Mouse (Mus musculus) heart, embryonic 13.5 days (tissue): ENCODE measurements at regions not wholly inside any gene's neighbourhood (a gene's known extent, or its start where the extent isn't known, plus 50 kb on each side); places are given as distances from the start of the nearest gene placed in this dataset.
A peak's percentile ranks its signal among the peaks of the same experiment; 100 is the strongest.

ENCODE experiments used
- ATAC-seq: fragments of 200-750 bp; cut with Nextera tagmentation; 2 replicates; pipeline ENCODE4 v1.8.0; 2017; ENCODE audit warnings: moderate TSS enrichment; ENCODE audit not compliant: insufficient number of reproducible peaks, low FRiP score, low TSS enrichment; ENCODE audit errors: extremely low read depth
- H3K27ac ChIP-seq: fragments of 300-500 bp; sonication (generic); replicated peaks from 2 replicates; pipeline ENCODE4 v1.5.1; 2015; ENCODE audit warnings: moderate library complexity, mild to moderate bottlenecking, inconsistent platforms
- H3K27me3 ChIP-seq: fragments of 300-500 bp; sonication (generic); replicated peaks from 2 replicates; pipeline ENCODE4 v1.6.1; 2015; ENCODE audit warnings: mild to moderate bottlenecking, inconsistent platforms
- H3K36me3 ChIP-seq: fragments of 300-500 bp; sonication (generic); 2 replicates; pipeline ENCODE4 v1.6.1; 2015; ENCODE audit warnings: mild to moderate bottlenecking, inconsistent platforms
- H3K4me1 ChIP-seq: fragments of 300-500 bp; sonication (generic); 2 replicates; pipeline ENCODE4 v1.6.1; 2015; ENCODE audit warnings: inconsistent platforms
- H3K4me2 ChIP-seq: fragments of 300-500 bp; sonication (generic); 2 replicates; pipeline ENCODE4 v1.6.1; 2015; ENCODE audit warnings: inconsistent platforms, mild to moderate bottlenecking, moderate library complexity
- H3K4me3 ChIP-seq: fragments of 300-500 bp; sonication (generic); 2 replicates; pipeline ENCODE4 v1.5.1; 2015; ENCODE audit warnings: moderate library complexity, mild to moderate bottlenecking, inconsistent platforms
- H3K9ac ChIP-seq: fragments of 300-500 bp; sonication (generic); 2 replicates; pipeline ENCODE4 v1.6.1; 2015; ENCODE audit warnings: inconsistent platforms, mild to moderate bottlenecking, moderate library complexity
- H3K9me3 ChIP-seq: fragments of 300-500 bp; sonication (generic); 2 replicates; pipeline ENCODE4 v1.6.1; 2016; ENCODE audit warnings: inconsistent platforms
- WGBS: fragments of 180-500 bp; shearing (Covaris S2); methylation state at CpG from one replicate; pipeline ENCODE4 v1.1.7; 2015; ENCODE audit warnings: mixed read lengths; 5-methylcytosine and 5-hydroxymethylcytosine counted together

GRCm38 (mm10) chr2:77358176-77358575 lies 77.8 kb upstream of the Sestd1 start:
- ATAC-seq = no peak

GRCm38 (mm10) chr2:77356798-77357197 lies 76.4 kb upstream of the Sestd1 start:
- no peak overlapping the region for H3K4me3 ChIP-seq
- no peak overlapping the region for H3K27ac ChIP-seq
- no peak overlapping the region for H3K9ac ChIP-seq
- H3K4me2 ChIP-seq = no peak overlapping the region
- peaks cover 10% of the 10 kb centered on the region for H3K4me1 ChIP-seq
- no peaks in the 10 kb centered on the region for H3K27me3 ChIP-seq
- H3K9me3 ChIP-seq = no peaks in the 10 kb centered on the region
- WGBS = 71% methylated on average over 10 of the region's 10 CpGs
- H3K36me3 ChIP-seq = no peaks in the 10 kb centered on the region
- ATAC-seq = no peak

More at GRCm38 (mm10) chr2:77358176-77358575, 77.8 kb upstream of the Sestd1 start:
- Histone ChIP-seq H3K36me3 (no peaks in the 10 kb centered on the region), H3K4me1 (no peaks in the 10 kb centered on the region), H3K4me2 (no peak overlapping the region), H3K27ac (no peak overlapping the region), H3K4me3 (no peak overlapping the region), H3K9me3 (no peaks in the 10 kb centered on the region), H3K27me3 (no peaks in the 10 kb centered on the region), H3K9ac (no peak overlapping the region)
- WGBS = 58% methylated on average over 6 of the region's 6 CpGs

GRCm38 (mm10) chr2:77351987-77352628 lies 71.7 kb upstream of the Sestd1 start:
- H3K27me3 ChIP-seq = no peaks in the 10 kb centered on the region
- H3K4me1 ChIP-seq = peaks cover 14% of the 10 kb centered on the region
- H3K27ac ChIP-seq = peak overlapping the region; percentile 83
- no peaks in the 10 kb centered on the region for H3K9me3 ChIP-seq
- H3K9ac ChIP-seq = no peak overlapping the region
- H3K4me2 ChIP-seq = no peak overlapping the region
- no peak; the same call in 1 of the 2 replicates for ATAC-seq
- 32% methylated on average over 8 of the region's 8 CpGs for WGBS
- no peaks in the 10 kb centered on the region for H3K36me3 ChIP-seq
- no peak overlapping the region for H3K4me3 ChIP-seq

- 92% methylated on average over 5 of the region's 5 CpGs for WGBS
- Histone ChIP-seq H3K36me3 (no peaks in the 10 kb centered on the region), H3K4me3 (no peak overlapping the region), H3K4me1 (peaks cover 8% of the 10 kb centered on the region), H3K27me3 (no peaks in the 10 kb centered on the region), H3K4me2 (no peak overlapping the region), H3K27ac (no peak overlapping the region), H3K9ac (no peak overlapping the region), H3K9me3 (no peaks in the 10 kb centered on the region)
- no peak for ATAC-seq
Observed at GRCm38 (mm10) chr2:77347027-77347426, 66.6 kb upstream of the Sestd1 start.

GRCm38 (mm10) chr2:77343736-77344440 lies 63.5 kb upstream of the Sestd1 start:
- Histone ChIP-seq H3K36me3 (no peaks in the 10 kb centered on the region), H3K4me1 (0 out of 2 replicates have a peak, but pooled peaks cover 2% of the 10 kb centered on the region), H3K4me2 (no peak overlapping the region), H3K27ac (no peak overlapping the region), H3K9me3 (no peaks in the 10 kb centered on the region), H3K9ac (no peak overlapping the region), H3K4me3 (no peak overlapping the region), H3K27me3 (no peaks in the 10 kb centered on the region)
- ATAC-seq = no peak
- 85% methylated on average over 16 of the region's 16 CpGs for WGBS

- Histone ChIP-seq H3K4me3 (no peak overlapping the region), H3K4me1 (0 out of 2 replicates have a peak, but pooled peaks cover 2% of the 10 kb centered on the region), H3K9me3 (no peaks in the 10 kb centered on the region), H3K4me2 (0 out of 2 replicates have a peak overlapping the region, but pooled peaks have one; percentile 24), H3K27me3 (no peaks in the 10 kb centered on the region), H3K27ac (peak overlapping the region; percentile 39; the same call in 1 of the 2 replicates), H3K9ac (no peak overlapping the region), H3K36me3 (no peaks in the 10 kb centered on the region)
- WGBS = 26% methylated on average over 2 of the region's 2 CpGs
- no peak for ATAC-seq
Observed at GRCm38 (mm10) chr2:77342416-77342815, 62.0 kb upstream of the Sestd1 start.

GRCm38 (mm10) chr2:77341575-77342332 lies 61.4 kb upstream of the Sestd1 start:
- Histone ChIP-seq H3K27ac (no peak overlapping the region), H3K9ac (no peak overlapping the region), H3K9me3 (no peaks in the 10 kb centered on the region), H3K36me3 (no peaks in the 10 kb centered on the region), H3K4me2 (0 out of 2 replicates have a peak overlapping the region, but pooled peaks have one; percentile 24), H3K4me3 (no peak overlapping the region), H3K27me3 (no peaks in the 10 kb centered on the region), H3K4me1 (0 out of 2 replicates have a peak, but pooled peaks cover 2% of the 10 kb centered on the region)
- 38% methylated on average over 12 of the region's 12 CpGs for WGBS
- ATAC-seq = no peak

GRCm38 (mm10) chr2:77340076-77340475 lies 59.7 kb upstream of the Sestd1 start:
- ATAC-seq = no peak
- Histone ChIP-seq H3K9me3 (no peaks in the 10 kb centered on the region), H3K4me3 (no peak overlapping the region), H3K27ac (no peak overlapping the region), H3K9ac (no peak overlapping the region), H3K36me3 (no peaks in the 10 kb centered on the region), H3K4me1 (0 out of 2 replicates have a peak, but pooled peaks cover 2% of the 10 kb centered on the region), H3K4me2 (no peak overlapping the region), H3K27me3 (no peaks in the 10 kb centered on the region)
- 79% methylated on average over 6 of the region's 6 CpGs for WGBS

GRCm38 (mm10) chr2:77337786-77338406 lies 57.5 kb upstream of the Sestd1 start:
- Histone ChIP-seq H3K4me1 (0 out of 2 replicates have a peak, but pooled peaks cover 2% of the 10 kb centered on the region), H3K36me3 (no peaks in the 10 kb centered on the region), H3K4me3 (no peak overlapping the region), H3K4me2 (no peak overlapping the region), H3K9me3 (no peaks in the 10 kb centered on the region), H3K9ac (no peak overlapping the region), H3K27ac (no peak overlapping the region), H3K27me3 (no peaks in the 10 kb centered on the region)
- ATAC-seq = no peak
- 77% methylated on average over 3 of the region's 3 CpGs for WGBS

- no peak overlapping the region for H3K9ac ChIP-seq
- H3K4me1 ChIP-seq = no peaks in the 10 kb centered on the region
- ATAC-seq = no peak
- H3K27ac ChIP-seq = no peak overlapping the region
- no peaks in the 10 kb centered on the region for H3K9me3 ChIP-seq
- H3K4me2 ChIP-seq = no peak overlapping the region
- H3K36me3 ChIP-seq = no peaks in the 10 kb centered on the region
- H3K4me3 ChIP-seq = no peak overlapping the region
- no peaks in the 10 kb centered on the region for H3K27me3 ChIP-seq
- 70% methylated on average over 3 of the region's 3 CpGs for WGBS
Observed at GRCm38 (mm10) chr2:77337318-77337717, 56.9 kb upstream of the Sestd1 start.

GRCm38 (mm10) chr2:77336810-77337209 lies 56.4 kb upstream of the Sestd1 start:
- Histone ChIP-seq H3K27me3 (no peaks in the 10 kb centered on the region), H3K4me3 (no peak overlapping the region), H3K9me3 (no peaks in the 10 kb centered on the region), H3K4me2 (no peak overlapping the region), H3K9ac (no peak overlapping the region), H3K36me3 (no peaks in the 10 kb centered on the region), H3K27ac (no peak overlapping the region), H3K4me1 (no peaks in the 10 kb centered on the region)
- 77% methylated on average over 3 of the region's 3 CpGs for WGBS
- ATAC-seq = no peak
